Mouse (Mus musculus) spleen, adult 2 months (tissue): ENCODE measurements around the gene Eral1.
"Not testable (repeated sequence)": the region's sequence is repeated elsewhere in the genome, so short reads cannot be mapped to it uniquely, and the experiment has no call there.

Experiments used
- CTCF ChIP-seq: fragments of 200-500 bp; IDR thresholded peaks from 2 replicates; pipeline ENCODE4 v1.5.1; 2011; ENCODE audit warnings: mild to moderate bottlenecking, inconsistent platforms; ENCODE audit not compliant: insufficient read depth, insufficient read length, insufficient replicate concordance; ENCODE audit errors: extremely low read depth
- POLR2A ChIP-seq: fragments of 200-500 bp; IDR thresholded peaks from 2 replicates; pipeline ENCODE4 v1.6.1; 2011; ENCODE audit warnings: low read depth, low read length, inconsistent platforms

GRCm38 (mm10) chr11:78042290-78042870 lies 37.8 kb downstream of the Eral1 start:
- TF ChIP-seq CTCF, POLR2A: not testable (repeated sequence)
